8 mouse cellular contexts compared by ENCODE assay signal in genomic region chr2:84476577-84476976, GRCm38 (mm10). TPM values are rescaled to one million over a fixed set of nuclear protein-coding genes. Genes with fewer than 3 reads are reported as not detected.
DNase-seq lines count a peak whose midpoint lies in the region; ATAC-seq and TF ChIP-seq lines count a peak whose summit lies in the region.

TSS of gene Tfpi (minus strand) at chr2:84476775.

- H3K9ac ChIP-seq in liver, embryonic 11.5 days (ENCODE audit: low read depth, low read length) = peak within 1 kb of the TSS; percentile 59
- H3K9ac ChIP-seq in neural tube, embryonic 13.5 days = no peak within 1 kb of the TSS; the same call in 1 of the 2 replicates

- no peaks in the 10 kb centered on the region for H3K27me3 ChIP-seq in kidney, adult 2 months (replicated peaks; ENCODE audit: control insufficient read depth, insufficient read depth, low read length)
- H3K27me3 ChIP-seq in liver, embryonic 11.5 days (replicated peaks; ENCODE audit: control insufficient read depth, insufficient read depth, low read length) = no peaks in the 10 kb centered on the region
- H3K27me3 ChIP-seq in neural tube, embryonic 13.5 days = no peaks in the 10 kb centered on the region

- H3K9me3 ChIP-seq in liver, embryonic 11.5 days (ENCODE audit: control insufficient read depth, low read length) = no peaks in the 10 kb centered on the region
- H3K9me3 ChIP-seq in neural tube, embryonic 13.5 days = no peaks in the 10 kb centered on the region

- no peaks in the 10 kb centered on the region for H3K36me3 ChIP-seq in kidney, adult 2 months (ENCODE audit: control insufficient read depth, insufficient read depth, low read length)
- peaks cover 4% of the 10 kb centered on the region; the same call in 1 of the 2 replicates for H3K36me3 ChIP-seq in liver, embryonic 11.5 days (ENCODE audit: control insufficient read depth, insufficient read depth, low read length)
- H3K36me3 ChIP-seq in neural tube, embryonic 13.5 days = no peaks in the 10 kb centered on the region

- H3K4me2 ChIP-seq in liver, embryonic 11.5 days = peak within 1 kb of the TSS; percentile 69
- peak within 1 kb of the TSS; percentile 37 for H3K4me2 ChIP-seq in neural tube, embryonic 13.5 days

- no peak for TF ChIP-seq POLR2A in kidney, adult 2 months (IDR thresholded peaks at IDR 0.05; ENCODE audit: low read depth, low read length)

- no peak for TF ChIP-seq CTCF in kidney, adult 2 months (conservative IDR thresholded peaks at IDR 0.05; ENCODE audit: insufficient read depth, insufficient read length, low read depth, low read length)

- peak within 1 kb of the TSS; percentile 37 for H3K4me3 ChIP-seq in kidney, adult 2 months (ENCODE audit: insufficient read depth, low read depth, low read length)
- peak within 1 kb of the TSS; percentile 40 for H3K4me3 ChIP-seq in brown adipose tissue, adult 24 weeks (ENCODE audit: insufficient read depth, low read depth, low read length)
- peak within 1 kb of the TSS; percentile 35 for H3K4me3 ChIP-seq in liver, embryonic 11.5 days (ENCODE audit: low read depth, low read length)
- peak within 1 kb of the TSS; percentile 10 for H3K4me3 ChIP-seq in neural tube, embryonic 13.5 days

- DNase-seq in kidney, adult 2 months = peak; percentile 30
- no peak for DNase-seq in kidney, adult 11 months
- no peak for DNase-seq in heart, postnatal 25 days (ENCODE audit: low spot score)
- DNase-seq in liver, embryonic 11.5 days (ENCODE audit: low spot score) = no peak
- no peak for DNase-seq in cerebellum, adult 11 months
- DNase-seq in urinary bladder, postnatal 14 days (ENCODE audit: low spot score) = no peak

- ATAC-seq in liver, embryonic 11.5 days (replicated peaks; ENCODE audit: low FRiP score) = peak; percentile 83
- ATAC-seq in neural tube, embryonic 13.5 days (ENCODE audit: low read depth) = no peak

- intact Hi-C loops in heart, postnatal 25 days (cut with DNase I) = no loop called here

- no peak within 1 kb of the TSS for H3K27ac ChIP-seq in kidney, adult 2 months (ENCODE audit: insufficient read depth, low read depth, low read length)
- H3K27ac ChIP-seq in brown adipose tissue, adult 24 weeks (replicated peaks; ENCODE audit: low read depth, low read length) = 0 out of 2 replicates have a peak within 1 kb of the TSS, but pooled peaks have one; percentile 43
- peak within 1 kb of the TSS; percentile 63 for H3K27ac ChIP-seq in liver, embryonic 11.5 days (ENCODE audit: low read depth, low read length)
- peak within 1 kb of the TSS; percentile 23; the same call in 1 of the 2 replicates for H3K27ac ChIP-seq in neural tube, embryonic 13.5 days (replicated peaks)

- no peaks in the 10 kb centered on the region for H3K4me1 ChIP-seq in kidney, adult 2 months (ENCODE audit: control insufficient read depth, insufficient read depth, low read length)
- peaks cover 6% of the 10 kb centered on the region; the same call in 1 of the 2 replicates for H3K4me1 ChIP-seq in brown adipose tissue, adult 24 weeks (ENCODE audit: control insufficient read depth, insufficient read depth, insufficient read length, low read length)
- peaks cover 4% of the 10 kb centered on the region; the same call in 1 of the 2 replicates for H3K4me1 ChIP-seq in liver, embryonic 11.5 days (replicated peaks; ENCODE audit: control insufficient read depth, insufficient read depth, low read length)
- no peaks in the 10 kb centered on the region; the same call in 1 of the 2 replicates for H3K4me1 ChIP-seq in neural tube, embryonic 13.5 days (replicated peaks)

- 36% methylated on average over 4 of the region's 4 CpGs for WGBS in kidney, adult 2 months
- WGBS in liver, embryonic 11.5 days = 15% methylated on average over 4 of the region's 4 CpGs
- WGBS in neural tube, embryonic 13.5 days = 68% methylated on average over 4 of the region's 4 CpGs

RNA-seq across cellular contexts. Expression of gene Tfpi, which starts in this region (rescaled TPM):
- polyA plus RNA-seq in kidney, adult 2 months (2012; rRNA removed) = 4.4 and 6.9 TPM in 2 replicates
- polyA plus RNA-seq in brown adipose tissue, adult 24 weeks (2012; ENCODE audit: insufficient read depth, insufficient read length, missing spikeins) = 3.3 and 5.7 TPM in 2 replicates
- 10 to 100 TPM; 51.3 to 57.6 TPM for total RNA-seq in heart, postnatal 25 days (2021)
- 40.9 and 41.9 TPM in 2 replicates for polyA plus RNA-seq in liver, embryonic 11.5 days (2014; fragmentation: Nextera tagmentation; extraction: Ambion mirVana)
- 26.3 and 28.7 TPM in 2 replicates for polyA plus RNA-seq in neural tube, embryonic 13.5 days (2015; fragmentation: Nextera tagmentation; extraction: Ambion mirVana)
